10 mouse cellular contexts compared by ENCODE assay signal in the genomic region with DNA sequence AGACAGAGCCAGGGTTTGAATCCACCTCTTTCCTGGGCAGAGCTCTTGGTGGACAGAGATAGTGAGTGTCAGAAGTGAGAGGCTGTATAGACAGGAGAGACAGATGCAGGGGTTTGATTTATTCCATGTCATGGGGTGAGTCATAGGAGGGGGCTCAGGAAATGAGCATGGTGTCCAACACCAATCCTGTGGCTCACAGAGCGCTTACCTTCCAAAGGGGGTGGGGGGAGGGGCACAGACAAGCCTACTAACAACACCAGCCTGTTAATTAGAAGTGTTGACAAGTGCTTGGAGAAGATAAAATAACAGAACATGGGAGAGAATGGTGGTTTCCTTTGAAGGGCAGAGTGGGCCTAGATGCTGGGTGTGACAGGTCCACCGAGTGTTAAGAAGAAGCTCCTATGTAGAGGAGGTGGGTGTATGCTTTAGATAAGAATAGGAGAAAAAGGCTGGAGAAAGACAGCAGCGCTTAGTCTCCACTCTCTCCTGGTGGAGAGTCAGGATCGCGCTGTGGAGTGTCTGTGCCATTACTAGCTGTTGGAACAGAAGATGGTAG.
"Had no signal": no experiment of that assay in that cellular context is flagged by ENCODE, and none has a peak within 500 bp of the region (broad histone marks: within the 10 kb centered on the region; RNA-seq: fewer than 3 reads in every experiment).

No protein-coding gene starts in this region.

- H3K36me3 ChIP-seq: limb, embryonic 10.5 days; stomach, embryonic 15.5 days had no signal

- ATAC-seq: midbrain, embryonic 13.5 days had no signal

- H3K9me3 ChIP-seq: limb, embryonic 10.5 days; midbrain, embryonic 13.5 days; stomach, embryonic 15.5 days had no signal

- DNase-seq: kidney, adult 9 months; kidney, postnatal 4 days; right cerebral cortex, postnatal 14 days; thymus, adult 2 months; thymus, postnatal 25 days had no signal

- H3K4me3 ChIP-seq: layer of hippocampus, adult 2 months; limb, embryonic 10.5 days; midbrain, embryonic 13.5 days; stomach, embryonic 15.5 days had no signal

- H3K9ac ChIP-seq: midbrain, embryonic 13.5 days; stomach, embryonic 15.5 days had no signal

- H3K4me2 ChIP-seq: midbrain, embryonic 13.5 days; stomach, embryonic 15.5 days had no signal

- H3K27ac ChIP-seq: kidney, postnatal 0 days; layer of hippocampus, adult 2 months; limb, embryonic 10.5 days; midbrain, embryonic 13.5 days; stomach, embryonic 15.5 days had no signal

- H3K27me3 ChIP-seq: midbrain, embryonic 13.5 days had no signal

- H3K4me1 ChIP-seq: stomach, embryonic 15.5 days had no signal
